Mouse (Mus musculus) kidney, adult 11 months (tissue): ENCODE data around the gene Spata1.

ENCODE experiments used
- DNase-seq: peaks from one replicate; pipeline ENCODE4 v3.0.0; 2022

The Spata1 gene

GRCm38 (mm10) chr3:146418901-146419300 is 80.7 kb downstream of the Spata1 start:
- no peak for DNase-seq

- no peak for DNase-seq
These were observed 81.7 kb downstream of the Spata1 start for GRCm38 (mm10) chr3:146417873-146418272.

- peak; percentile 54 for DNase-seq
These were observed 85.0 kb downstream of the Spata1 start for GRCm38 (mm10) chr3:146414555-146414954.

- DNase-seq: no peak
These were observed 85.6 kb downstream of the Spata1 start for GRCm38 (mm10) chr3:146413992-146414391.

GRCm38 (mm10) chr3:146413016-146413415 is 86.5 kb downstream of the Spata1 start:
- DNase-seq: no peak

GRCm38 (mm10) chr3:146412480-146412879 is 87.1 kb downstream of the Spata1 start:
- no peak for DNase-seq

- DNase-seq: no peak
These were observed 87.5 kb downstream of the Spata1 start for GRCm38 (mm10) chr3:146412008-146412407.

- DNase-seq: no peak
These were observed 89.4 kb downstream of the Spata1 start for GRCm38 (mm10) chr3:146410114-146410513.
